Mouse (Mus musculus): ENCODE measurements around the gene C330007P06Rik. TPM values are rescaled to one million over a fixed set of nuclear protein-coding genes. Genes with fewer than 3 reads are reported as not detected.

C330007P06Rik gene
- polyA plus RNA-seq, 1 experiment from 2014 or later: 30.9 TPM

- Histone ChIP-seq H3K9ac (no peak overlapping the region), H3K27ac (no peak overlapping the region), H3K4me2 (no peak overlapping the region), H3K4me1 (no peaks in the 10 kb centered on the region), H3K27me3 (no peaks in the 10 kb centered on the region), H3K36me3 (peaks cover 12% of the 10 kb centered on the region), H3K9me3 (replicated peaks) (no peaks in the 10 kb centered on the region), H3K4me3 (replicated peaks) (no peak overlapping the region)
- no peak for ATAC-seq (replicated peaks; ENCODE audit: low FRiP score)
- WGBS: 67% methylated on average over 5 of the region's 5 CpGs
These were observed 79.3 kb downstream of the C330007P06Rik start for GRCm38 (mm10) chrX:36794571-36794970.

- H3K27ac ChIP-seq: no peak overlapping the region
- no peak for ATAC-seq (replicated peaks; ENCODE audit: low FRiP score)
- H3K4me2 ChIP-seq: no peak overlapping the region
- no peaks in the 10 kb centered on the region for H3K27me3 ChIP-seq
- H3K9me3 ChIP-seq (replicated peaks): no peaks in the 10 kb centered on the region
- WGBS: 61% methylated on average over 4 of the region's 4 CpGs
- H3K9ac ChIP-seq: no peak overlapping the region
- H3K4me1 ChIP-seq: no peaks in the 10 kb centered on the region
- H3K36me3 ChIP-seq: no peaks in the 10 kb centered on the region
- H3K4me3 ChIP-seq (replicated peaks): no peak overlapping the region
These were observed 84.6 kb downstream of the C330007P06Rik start for GRCm38 (mm10) chrX:36789360-36789759.

GRCm38 (mm10) chrX:36777694-36778093 is 96.2 kb downstream of the C330007P06Rik start:
- Histone ChIP-seq H3K4me2 (no peak overlapping the region), H3K27ac (no peak overlapping the region), H3K36me3 (no peaks in the 10 kb centered on the region), H3K4me3 (replicated peaks) (no peak overlapping the region), H3K27me3 (no peaks in the 10 kb centered on the region), H3K4me1 (no peaks in the 10 kb centered on the region), H3K9ac (no peak overlapping the region), H3K9me3 (replicated peaks) (no peaks in the 10 kb centered on the region)
- WGBS: 78% methylated on average over 4 of the region's 4 CpGs
- no peak for ATAC-seq (replicated peaks; ENCODE audit: low FRiP score)

GRCm38 (mm10) chrX:36775520-36775919 is 98.4 kb downstream of the C330007P06Rik start:
- Histone ChIP-seq H3K9me3 (replicated peaks) (no peaks in the 10 kb centered on the region), H3K9ac (no peak overlapping the region), H3K4me1 (no peaks in the 10 kb centered on the region), H3K4me3 (replicated peaks) (no peak overlapping the region), H3K27me3 (no peaks in the 10 kb centered on the region), H3K27ac (no peak overlapping the region), H3K36me3 (no peaks in the 10 kb centered on the region), H3K4me2 (no peak overlapping the region)
- 87% methylated on average over 5 of the region's 5 CpGs for WGBS
- no peak for ATAC-seq (replicated peaks; ENCODE audit: low FRiP score)

Other genes with a start within 250 kb of the C330007P06Rik start
- gene Akap17b, start 228.7 kb downstream of the C330007P06Rik start, polyA plus RNA-seq (2015; fragmentation: Nextera tagmentation; extraction: Ambion mirVana): 3.4 and 3.7 TPM in 2 replicates
- 2.8 and 3.4 TPM in 2 replicates for gene Slc25a43, start 130.5 kb downstream of the C330007P06Rik start, polyA plus RNA-seq (2015; fragmentation: Nextera tagmentation; extraction: Ambion mirVana)
- gene Slc25a5, start 78.5 kb downstream of the C330007P06Rik start, polyA plus RNA-seq (2015; fragmentation: Nextera tagmentation; extraction: Ambion mirVana): 783 and 885 TPM in 2 replicates
- 103 and 118 TPM in 2 replicates for gene Ube2a, start 211 bp downstream of the C330007P06Rik start, polyA plus RNA-seq (2015; fragmentation: Nextera tagmentation; extraction: Ambion mirVana)
- 1.3 and 1.7 TPM in 2 replicates for gene Nkrf, start 28.8 kb upstream of the C330007P06Rik start, polyA plus RNA-seq (2015; fragmentation: Nextera tagmentation; extraction: Ambion mirVana)
- 21.9 and 23.7 TPM in 2 replicates for gene Sept6, start 117.7 kb upstream of the C330007P06Rik start, polyA plus RNA-seq (2015; fragmentation: Nextera tagmentation; extraction: Ambion mirVana)
- not detected in 2 replicates for gene Sowahd, start 174.7 kb upstream of the C330007P06Rik start, polyA plus RNA-seq (2015; fragmentation: Nextera tagmentation; extraction: Ambion mirVana)
- 577 and 689 TPM in 2 replicates for gene Rpl39, start 211.3 kb upstream of the C330007P06Rik start, polyA plus RNA-seq (2015; fragmentation: Nextera tagmentation; extraction: Ambion mirVana)
- 23.9 and 24.5 TPM in 2 replicates for gene Upf3b, start 236.2 kb upstream of the C330007P06Rik start, polyA plus RNA-seq (2015; fragmentation: Nextera tagmentation; extraction: Ambion mirVana)